Mouse (Mus musculus): ENCODE measurements around the gene Tmem63c.

DNA sequence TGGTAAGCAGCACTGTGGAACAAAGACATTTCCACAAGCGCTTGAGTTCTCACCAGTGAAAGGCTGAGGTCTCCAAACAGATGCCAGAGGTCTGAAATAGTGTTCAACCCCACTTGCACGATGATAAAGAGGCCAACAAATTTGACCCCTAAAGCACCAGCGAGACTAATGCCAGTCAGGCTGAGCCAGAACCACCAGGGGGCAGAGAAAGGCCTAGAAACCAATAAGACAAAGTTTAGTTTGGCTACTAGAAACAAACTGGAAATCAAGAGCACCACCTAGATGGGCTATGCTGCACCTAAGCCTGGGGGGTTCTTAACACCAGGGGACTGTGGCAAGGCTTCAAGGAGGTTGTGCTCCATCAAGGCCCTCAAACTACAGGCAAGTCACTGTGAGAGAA lies 110.5 kb downstream of the Tmem63c start:
- no peak for TF ChIP-seq MAZ (IDR thresholded peaks at IDR 0.05; ENCODE audit: low read depth, low read length)
- TF ChIP-seq ELF1 (IDR thresholded peaks at IDR 0.05; ENCODE audit: low read depth, low read length), result no peak
- no peak for TF ChIP-seq EP300 (IDR thresholded peaks at IDR 0.05; ENCODE audit: low read depth in 1 of 2, low read length in 2 of 2)
- TF ChIP-seq POLR2A (IDR thresholded peaks at IDR 0.05; ENCODE audit: control insufficient read depth in 1 of 2, insufficient read depth in 1 of 2, low read depth in 1 of 2, low read length in 2 of 2, poor library complexity in 1 of 2), result no peak
- no peak for TF ChIP-seq CHD1 (IDR thresholded peaks at IDR 0.05; ENCODE audit: low read depth, low read length)
- TF ChIP-seq CTCF (IDR thresholded peaks at IDR 0.05 in 2 of 3, conservative IDR thresholded peaks at IDR 0.05 in 1 of 3; ENCODE audit: control insufficient read depth in 1 of 3, insufficient read depth in 1 of 3, low read depth in 2 of 3, low read length in 3 of 3, poor library complexity in 1 of 3, severe bottlenecking in 1 of 3), result peak; percentile 52 to 70 (median 54)

Measured in MEL (cell line).